Mouse (Mus musculus) myocyte (in vitro differentiated cells): Measurements from ENCODE around the gene Wdr20.

Source experiments
- E2F4 ChIP-seq: IDR thresholded peaks from one replicate; pipeline ENCODE4 v1.6.1; 2011; ENCODE audit warnings: mild to moderate bottlenecking, control low read depth, moderate library complexity; ENCODE audit not compliant: insufficient read depth
- POLR2A ChIP-seq: IDR thresholded peaks from one replicate; pipeline ENCODE4 v1.6.1; 2011; ENCODE audit warnings: low read depth, mild to moderate bottlenecking, control low read depth, moderate library complexity; ENCODE audit not compliant: insufficient read length
- SRF ChIP-seq: IDR thresholded peaks from one replicate; pipeline ENCODE4 v1.6.1; 2011; ENCODE audit warnings: low read depth; ENCODE audit not compliant: control insufficient read depth, insufficient read length

DNA sequence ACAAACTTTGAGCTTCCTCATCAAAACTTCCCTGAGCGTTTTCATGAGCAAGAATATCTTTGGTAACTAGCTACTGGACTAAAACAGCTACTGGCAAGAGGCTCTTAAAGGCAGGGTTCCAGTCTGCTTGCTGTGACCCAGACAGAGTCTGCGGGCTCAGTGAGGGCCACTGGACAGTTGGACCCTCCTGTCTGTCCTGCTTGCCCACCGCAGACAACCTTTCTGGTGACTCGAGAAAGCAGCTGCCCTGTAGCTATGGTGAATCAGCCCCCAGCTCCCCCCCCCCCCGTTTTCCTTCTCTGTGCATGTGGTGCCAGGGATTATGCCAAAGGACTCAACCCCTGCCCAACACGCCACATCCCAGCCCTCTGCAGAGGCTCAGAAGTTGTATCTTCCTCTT lies 59.5 kb downstream of the Wdr20 start:
- TF ChIP-seq SRF: no peak
- TF ChIP-seq POLR2A: no peak
- no peak for TF ChIP-seq E2F4
